Mouse (Mus musculus) spleen, adult 2 months (tissue): ENCODE results near the gene Kcnab1.

ENCODE experiments used
- CTCF ChIP-seq: fragments of 200-500 bp; IDR thresholded peaks from 2 replicates; pipeline ENCODE4 v1.5.1; 2011; ENCODE audit warnings: mild to moderate bottlenecking, inconsistent platforms; ENCODE audit not compliant: insufficient read depth, insufficient read length, insufficient replicate concordance; ENCODE audit errors: extremely low read depth
- POLR2A ChIP-seq: fragments of 200-500 bp; IDR thresholded peaks from 2 replicates; pipeline ENCODE4 v1.6.1; 2011; ENCODE audit warnings: low read depth, low read length, inconsistent platforms

DNA sequence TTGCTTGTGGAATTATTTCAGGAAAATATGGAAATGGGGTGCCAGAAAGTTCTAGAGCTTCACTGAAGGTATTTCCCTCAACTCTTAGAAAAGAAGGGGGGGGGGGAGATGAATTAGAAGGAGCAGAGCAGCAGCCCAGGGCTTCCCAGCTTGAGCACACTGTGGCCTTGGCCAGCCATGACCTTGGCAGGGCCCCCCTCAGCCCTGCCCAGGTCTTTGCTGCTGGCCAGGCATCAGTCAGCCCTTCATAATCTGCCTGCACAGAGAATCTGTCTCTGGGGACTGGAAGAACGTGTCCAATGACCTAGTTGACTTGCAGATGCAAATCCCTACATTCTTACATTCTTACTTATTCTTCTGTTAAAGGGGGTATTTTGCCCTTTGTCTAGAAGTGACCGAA, 249.1 kb downstream of the Kcnab1 start:
- TF ChIP-seq CTCF (no peak), POLR2A (no peak)
